Mouse (Mus musculus) midbrain, postnatal 0 days (tissue): ENCODE measurements around the gene Sh3rf3. TPM values are rescaled to one million over a fixed set of nuclear protein-coding genes. Genes with fewer than 3 reads are reported as not detected.

Experiments used
- ATAC-seq: fragments of 200-750 bp; cut with Nextera tagmentation; 2 replicates; pipeline ENCODE4 v1.8.0; 2017; ENCODE audit warnings: moderate number of reproducible peaks, mild to moderate bottlenecking, moderate TSS enrichment, moderate library complexity; ENCODE audit not compliant: low FRiP score
- DNase-seq: peaks from one replicate; pipeline ENCODE4 v3.0.0-alpha.2; 2015; ENCODE audit warnings: low spot score
- H3K27ac ChIP-seq: fragments of 300-500 bp; sonication (generic); 2 replicates; pipeline ENCODE4 v1.5.1; 2014; ENCODE audit warnings: low read depth, mild to moderate bottlenecking, low read length, mixed read lengths
- H3K27me3 ChIP-seq: fragments of 300-500 bp; sonication (generic); 2 replicates; pipeline ENCODE4 v1.6.1; 2014; ENCODE audit warnings: low read length, control low read depth, mixed read lengths; ENCODE audit not compliant: insufficient read depth
- H3K36me3 ChIP-seq: fragments of 300-500 bp; sonication (generic); 2 replicates; pipeline ENCODE4 v1.6.1; 2014; ENCODE audit warnings: low read length, control low read depth, mixed read lengths; ENCODE audit not compliant: insufficient read depth
- H3K4me1 ChIP-seq: fragments of 300-500 bp; sonication (generic); 2 replicates; pipeline ENCODE4 v1.6.1; 2014; ENCODE audit warnings: mild to moderate bottlenecking, control low read depth, antibody characterized with exemption, low read length, mixed read lengths; ENCODE audit not compliant: insufficient read depth
- H3K4me2 ChIP-seq: fragments of 300-500 bp; sonication (generic); 2 replicates; pipeline ENCODE4 v1.6.1; 2014; ENCODE audit warnings: low read depth, mild to moderate bottlenecking, low read length, mixed read lengths; ENCODE audit not compliant: poor library complexity, severe bottlenecking
- H3K4me3 ChIP-seq: fragments of 300-500 bp; sonication (generic); 2 replicates; pipeline ENCODE4 v1.5.1; 2014; ENCODE audit warnings: low read depth, mild to moderate bottlenecking, low read length, moderate library complexity
- H3K9ac ChIP-seq: fragments of 300-500 bp; sonication (generic); replicated peaks from 2 replicates; pipeline ENCODE4 v1.6.1; 2014; ENCODE audit warnings: mild to moderate bottlenecking, low read length, moderate library complexity, mixed read lengths; ENCODE audit not compliant: poor library complexity, severe bottlenecking
- H3K9me3 ChIP-seq: fragments of 300-500 bp; sonication (generic); 2 replicates; pipeline ENCODE4 v1.6.1; 2016; ENCODE audit warnings: low read length, control low read depth
- CTCF ChIP-seq: IDR thresholded peaks from 2 replicates; pipeline ENCODE4 v1.5.1; 2016; ENCODE audit warnings: antibody characterized with exemption, mild to moderate bottlenecking
- WGBS: fragments of 180-500 bp; shearing (Covaris S2); extraction: QIAGEN DNeasy Blood & Tissue Kit; methylation state at CpG from one replicate; pipeline ENCODE4 v1.1.7; 2014; 5-methylcytosine and 5-hydroxymethylcytosine counted together
- polyA plus RNA-seq: library from polyadenylated mRNA; unstranded; fragments of >200 nt; fragmentation: Nextera tagmentation; extraction: Ambion mirVana; gene quantifications from 2 replicates; pipeline ENCODE4 v1.2.1, GENCODE M21; 2015
- total RNA-seq: library from RNA; depleted of rRNA; stranded (reverse); fragments of >200 nt; gene quantifications from 2 replicates; pipeline ENCODE4 v1.2.3, GENCODE M21; 2014

The Sh3rf3 gene
- total and polyA plus RNA-seq, 2 experiments from 2014 or later = 4.6 to 31.9 TPM

DNA sequence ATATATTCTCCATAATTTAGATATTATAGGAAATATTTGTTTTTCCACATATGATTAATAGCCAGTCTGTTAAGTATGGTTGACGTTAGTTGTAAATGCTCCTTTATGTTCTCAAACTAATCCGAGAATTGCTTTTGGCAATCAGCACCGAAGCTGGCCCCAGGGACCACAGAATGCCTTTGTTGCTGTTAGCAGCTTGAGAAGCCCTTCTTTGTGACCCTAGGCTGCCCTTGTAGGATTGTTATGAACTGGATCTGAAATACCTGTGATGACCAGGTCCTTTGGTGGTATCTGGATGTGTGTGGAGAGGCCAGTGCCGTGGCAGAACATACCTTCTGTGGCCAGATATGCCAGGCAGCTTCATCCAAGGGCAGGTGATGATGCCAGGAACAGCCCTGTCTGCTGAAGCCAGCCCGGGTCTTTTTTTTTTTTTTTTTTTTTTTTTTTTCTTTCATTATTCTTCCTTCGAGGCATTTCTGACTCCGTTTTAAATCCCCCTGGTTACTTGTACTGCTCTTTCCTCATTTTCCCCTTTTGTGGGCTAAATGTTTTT lies 10.9 kb downstream of the Sh3rf3 start:
- Histone ChIP-seq H3K36me3 (no peaks in the 10 kb centered on the region), H3K4me1 (peaks cover 3% of the 10 kb centered on the region; the same call in 1 of the 2 replicates), H3K4me3 (no peak overlapping the region), H3K27me3 (no peaks in the 10 kb centered on the region), H3K9me3 (no peaks in the 10 kb centered on the region), H3K27ac (no peak overlapping the region), H3K9ac (no peak overlapping the region), H3K4me2 (no peak overlapping the region)
- WGBS = 44% methylated on average over 7 of the region's 7 CpGs
- TF ChIP-seq CTCF = no peak
- no peak for ATAC-seq
- DNase-seq = no peak

DNA sequence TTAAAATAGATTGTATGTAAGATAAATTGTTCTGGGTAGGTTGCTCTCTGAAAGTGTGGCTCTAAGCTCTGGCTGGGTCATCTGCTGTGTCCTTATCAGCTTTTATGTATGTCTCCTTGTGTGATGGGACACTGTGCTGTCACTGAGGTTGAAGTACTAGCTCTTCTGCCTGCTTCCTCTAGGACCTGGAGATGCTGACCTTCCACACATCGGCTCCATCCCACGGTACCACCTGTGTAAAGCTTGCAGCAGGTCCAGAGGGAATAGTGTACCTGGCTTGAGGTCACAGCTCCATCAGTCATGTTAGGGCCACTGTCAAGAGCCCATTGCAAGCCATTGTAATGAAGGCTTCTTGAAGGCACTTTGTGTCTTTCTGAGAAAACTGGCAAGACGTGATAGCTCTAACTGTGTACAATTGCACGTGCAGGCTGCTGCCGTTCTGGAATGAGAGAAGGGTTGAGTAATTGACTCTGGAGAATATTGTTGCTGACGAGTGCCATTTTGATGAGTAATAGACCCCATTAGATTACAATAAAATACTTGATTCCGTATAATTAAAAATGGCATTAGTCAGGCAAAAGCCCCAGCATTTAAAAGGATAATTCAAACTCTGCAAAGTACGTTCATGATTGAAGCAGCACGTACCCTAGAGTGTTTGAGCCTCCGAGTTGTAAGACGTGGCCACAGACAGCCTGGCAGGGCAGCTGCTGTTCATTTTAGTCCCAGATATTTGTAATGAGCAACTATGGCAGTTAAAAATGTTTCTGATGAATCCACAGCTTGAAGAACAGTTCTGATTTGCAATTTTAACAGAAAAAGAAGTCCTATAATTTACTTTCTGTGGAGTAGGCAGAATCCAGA lies 16.3 kb downstream of the Sh3rf3 start:
- no peak for TF ChIP-seq CTCF
- Histone ChIP-seq H3K27me3 (no peaks in the 10 kb centered on the region), H3K4me2 (no peak overlapping the region), H3K9me3 (no peaks in the 10 kb centered on the region), H3K4me1 (peaks cover 2% of the 10 kb centered on the region; the same call in 1 of the 2 replicates), H3K36me3 (no peaks in the 10 kb centered on the region), H3K4me3 (no peak overlapping the region), H3K27ac (no peak overlapping the region), H3K9ac (no peak overlapping the region)
- DNase-seq = peak; percentile 7
- no peak for ATAC-seq
- 74% methylated on average over 11 of the region's 11 CpGs for WGBS

DNA sequence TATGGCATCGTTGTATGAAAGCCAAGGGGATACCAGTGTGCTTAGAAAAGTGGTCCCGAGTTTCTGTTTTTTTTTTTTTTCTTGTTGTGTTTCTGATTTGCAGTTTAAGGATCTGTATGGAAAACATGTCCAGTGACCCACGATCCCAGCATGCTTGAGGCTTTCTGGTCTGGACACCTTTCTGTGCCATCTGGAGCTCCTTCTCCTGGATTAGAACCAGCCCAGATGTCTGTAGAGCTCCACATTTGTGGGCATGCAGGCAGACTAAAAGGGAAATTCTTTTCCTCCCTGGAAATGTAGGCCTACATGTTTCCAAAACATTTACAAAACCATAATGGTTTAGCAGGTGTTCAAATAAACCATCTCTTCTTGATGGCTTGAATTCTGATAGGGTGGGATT lies 20.0 kb downstream of the Sh3rf3 start:
- Histone ChIP-seq H3K27me3 (no peaks in the 10 kb centered on the region), H3K9me3 (no peaks in the 10 kb centered on the region), H3K27ac (no peak overlapping the region), H3K4me2 (no peak overlapping the region), H3K4me3 (no peak overlapping the region), H3K4me1 (no peaks in the 10 kb centered on the region), H3K36me3 (no peaks in the 10 kb centered on the region), H3K9ac (no peak overlapping the region)
- TF ChIP-seq CTCF = no peak
- DNase-seq (no peak), ATAC-seq (no peak)
- 77% methylated on average over 3 of the region's 3 CpGs for WGBS

DNA sequence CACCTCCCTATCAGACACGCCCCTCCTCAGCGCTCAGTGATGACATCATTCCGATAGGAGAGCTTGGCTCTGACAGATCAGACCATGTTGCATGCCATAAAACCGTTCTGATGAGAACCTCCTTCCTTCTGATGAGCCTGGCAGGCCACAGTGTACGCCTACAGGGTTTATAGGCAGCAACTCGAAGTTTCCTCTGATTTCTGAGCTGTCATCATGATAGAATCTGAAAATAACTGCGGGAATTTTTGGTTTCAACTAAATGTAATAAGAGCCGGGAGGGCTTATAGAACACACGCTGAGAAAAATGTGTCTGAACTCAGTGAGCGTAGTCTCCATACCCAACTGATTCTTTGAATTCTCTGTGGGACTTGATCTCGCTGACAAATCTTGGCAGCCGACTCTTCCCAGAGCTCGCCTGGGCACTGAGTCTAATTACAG lies 20.6 kb downstream of the Sh3rf3 start:
- peak; percentile 39 for DNase-seq
- TF ChIP-seq CTCF = no peak
- H3K9me3 ChIP-seq = no peaks in the 10 kb centered on the region
- no peaks in the 10 kb centered on the region for H3K4me1 ChIP-seq
- H3K4me2 ChIP-seq = no peak overlapping the region
- 50% methylated on average over 13 of the region's 13 CpGs for WGBS
- no peaks in the 10 kb centered on the region for H3K27me3 ChIP-seq
- no peak overlapping the region for H3K4me3 ChIP-seq
- H3K9ac ChIP-seq = no peak overlapping the region
- no peaks in the 10 kb centered on the region for H3K36me3 ChIP-seq
- H3K27ac ChIP-seq = no peak overlapping the region
- ATAC-seq = 0 out of 2 replicates have a peak, but pooled peaks have one; percentile 60

DNA sequence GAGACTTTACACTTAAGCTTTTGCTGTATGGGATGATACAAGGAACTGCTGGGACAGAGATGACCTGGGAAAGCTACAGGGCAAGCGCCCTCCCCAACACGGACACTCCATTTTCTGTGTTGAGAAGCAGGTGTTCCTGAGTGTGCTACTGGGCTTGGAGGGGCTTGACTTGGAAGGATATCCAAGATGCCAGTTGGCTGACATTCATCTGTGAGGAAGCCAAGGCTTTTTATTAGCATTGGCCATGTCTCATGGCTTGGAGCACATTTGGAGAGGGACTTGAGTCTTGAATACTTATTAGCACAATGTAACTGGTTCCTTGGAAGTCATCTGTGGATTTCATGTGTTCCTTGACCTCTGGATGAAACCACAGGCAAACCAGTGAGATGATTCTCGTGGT lies 23.2 kb downstream of the Sh3rf3 start:
- Histone ChIP-seq H3K27me3 (no peaks in the 10 kb centered on the region), H3K4me1 (no peaks in the 10 kb centered on the region), H3K9me3 (no peaks in the 10 kb centered on the region), H3K27ac (no peak overlapping the region), H3K4me2 (no peak overlapping the region), H3K36me3 (no peaks in the 10 kb centered on the region), H3K9ac (no peak overlapping the region), H3K4me3 (no peak overlapping the region)
- ATAC-seq (no peak), DNase-seq (no peak)
- TF ChIP-seq CTCF = no peak
- 85% methylated on average over 3 of the region's 3 CpGs for WGBS

DNA sequence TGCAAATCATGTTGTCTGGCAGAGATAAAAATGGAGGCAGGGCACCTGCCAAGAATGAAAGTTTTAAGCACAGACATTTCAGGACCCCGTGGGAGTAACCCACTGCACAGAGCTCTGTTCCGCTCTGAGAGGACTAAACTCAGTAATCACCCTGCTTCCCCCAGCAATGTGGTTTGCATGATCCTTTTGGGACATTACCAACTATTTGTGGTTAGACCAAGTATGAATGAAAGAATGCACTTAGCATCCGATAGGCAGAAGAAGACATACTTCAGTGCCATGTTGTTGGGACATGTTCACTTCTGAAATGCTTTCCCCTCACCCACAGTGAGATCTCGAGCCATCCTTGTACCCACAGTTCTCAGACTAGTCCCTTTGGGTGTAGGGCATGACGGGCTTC lies 24.3 kb downstream of the Sh3rf3 start:
- H3K4me3 ChIP-seq = no peak overlapping the region

More for the DNA sequence above, 24.3 kb downstream of the Sh3rf3 start:
- no peak for DNase-seq
- Histone ChIP-seq H3K27me3 (no peaks in the 10 kb centered on the region), H3K27ac (no peak overlapping the region), H3K4me2 (no peak overlapping the region), H3K9me3 (no peaks in the 10 kb centered on the region), H3K4me1 (no peaks in the 10 kb centered on the region), H3K9ac (no peak overlapping the region), H3K36me3 (no peaks in the 10 kb centered on the region)
- no peak for TF ChIP-seq CTCF
- ATAC-seq = no peak
- 92% methylated on average over 5 of the region's 5 CpGs for WGBS
